Mouse (Mus musculus) Muller cell, postnatal 12 days (primary cell): ENCODE results near the gene Psmd14.

ENCODE experiments used
- DNase-seq: peaks from one replicate; pipeline ENCODE4 v3.0.0-alpha.2; 2015; ENCODE audit errors: inconsistent ontology term

Gene Psmd14

GRCm38 (mm10) chr2:61813106-61813505 lies 101.6 kb downstream of the Psmd14 start:
- no peak for DNase-seq

- no peak for DNase-seq
Observed at GRCm38 (mm10) chr2:61813521-61813920, 102.0 kb downstream of the Psmd14 start.

- peak; percentile 44 for DNase-seq
Observed at GRCm38 (mm10) chr2:61814548-61815473, 103.3 kb downstream of the Psmd14 start.

GRCm38 (mm10) chr2:61815583-61816313 lies 104.3 kb downstream of the Psmd14 start:
- no peak for DNase-seq

- DNase-seq: no peak
Observed at GRCm38 (mm10) chr2:61818197-61818596, 106.7 kb downstream of the Psmd14 start.

- no peak for DNase-seq
Observed at GRCm38 (mm10) chr2:61820203-61820602, 108.7 kb downstream of the Psmd14 start.

- no peak for DNase-seq
Observed at GRCm38 (mm10) chr2:61823426-61824140, 112.1 kb downstream of the Psmd14 start.

GRCm38 (mm10) chr2:61837243-61837806 lies 125.8 kb downstream of the Psmd14 start:
- DNase-seq: peak; percentile 54
